Mouse (Mus musculus): ENCODE measurements at regions not wholly inside any gene's neighbourhood (a gene's known extent, or its start where the extent isn't known, plus 50 kb on each side); places are given as distances from the start of the nearest gene placed in this dataset.

- TF ChIP-seq CTCF (IDR thresholded peaks at IDR 0.05; ENCODE audit: control insufficient read depth, insufficient read depth, insufficient replicate concordance, low read depth, low read length) (no peak), POLR2A (IDR thresholded peaks at IDR 0.05; ENCODE audit: control insufficient read depth, low read depth, low read length) (no peak)
Observed at GRCm38 (mm10) chr4:127594081-127594480, 236.1 kb upstream of the Gjb5 start.

Data from testis, adult 2 months (tissue).